Mouse (Mus musculus): ENCODE measurements around the gene Tmem131.

Gene Tmem131

DNA sequence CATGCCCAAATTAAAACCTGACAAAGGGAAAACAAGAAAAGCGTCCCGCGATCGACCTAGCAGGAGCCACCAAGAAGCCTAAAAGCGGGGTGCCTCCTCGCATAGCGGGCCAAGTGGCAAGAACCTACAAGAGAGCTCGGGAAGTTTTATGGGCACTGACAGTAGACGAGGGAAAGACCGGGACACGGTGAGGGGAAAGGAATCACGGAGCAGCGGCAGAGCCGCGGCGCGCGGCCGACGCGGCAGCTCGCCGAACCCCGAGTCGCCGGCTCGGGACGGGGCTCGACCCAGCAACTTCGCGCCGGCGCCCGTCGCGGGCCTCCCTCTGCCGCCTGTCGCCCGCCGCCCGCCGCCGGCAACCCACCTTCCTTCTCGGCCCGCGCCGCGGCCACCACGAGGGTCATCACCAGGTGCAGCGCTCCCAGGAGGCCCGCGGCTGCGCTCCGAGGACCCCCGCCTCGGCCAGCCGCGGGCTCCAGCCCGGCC, 4.6 kb downstream of the Tmem131 start:
- no peak for DNase-seq (ENCODE audit: low read depth, low spot score)

DNA sequence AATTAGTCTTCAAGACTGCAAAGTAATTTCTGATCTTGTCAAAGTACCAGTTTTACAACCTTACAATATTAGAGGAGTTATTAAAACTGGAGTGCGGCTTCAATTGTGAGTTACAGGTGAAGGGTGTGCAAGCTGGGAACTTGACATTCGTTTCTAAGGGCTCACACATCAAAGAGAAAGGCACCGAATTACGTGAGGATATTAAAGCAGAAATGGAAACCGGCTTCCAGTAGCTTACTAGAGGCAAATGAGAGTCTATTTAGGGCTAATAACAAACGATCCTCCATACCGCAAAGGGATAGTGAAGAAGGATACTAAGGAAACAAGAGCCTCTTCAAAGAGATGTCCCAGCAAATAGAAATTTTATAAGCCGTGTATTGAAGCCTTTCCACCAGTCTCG, 5.1 kb downstream of the Tmem131 start:
- DNase-seq (ENCODE audit: low read depth, low spot score), result no peak

DNA sequence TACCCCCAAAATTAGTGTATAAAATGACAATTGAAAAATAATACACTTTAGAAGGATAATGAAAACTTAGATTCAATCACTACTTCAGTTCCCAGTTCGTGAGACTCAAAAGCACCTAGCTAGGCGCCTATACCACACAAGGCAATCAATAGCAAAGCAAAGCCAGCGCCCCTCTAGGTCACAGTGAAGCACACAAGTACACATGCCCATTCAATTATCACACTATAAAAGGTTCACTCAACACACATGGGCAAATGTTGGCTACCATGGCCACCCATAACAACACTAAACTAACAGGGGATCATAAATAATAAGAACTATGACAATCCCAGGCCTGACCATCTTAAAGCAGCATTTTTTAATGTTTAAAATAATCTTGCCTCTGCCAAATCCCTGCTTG, 5.8 kb downstream of the Tmem131 start:
- peak; percentile 53 for DNase-seq (ENCODE audit: low read depth, low spot score)

DNA sequence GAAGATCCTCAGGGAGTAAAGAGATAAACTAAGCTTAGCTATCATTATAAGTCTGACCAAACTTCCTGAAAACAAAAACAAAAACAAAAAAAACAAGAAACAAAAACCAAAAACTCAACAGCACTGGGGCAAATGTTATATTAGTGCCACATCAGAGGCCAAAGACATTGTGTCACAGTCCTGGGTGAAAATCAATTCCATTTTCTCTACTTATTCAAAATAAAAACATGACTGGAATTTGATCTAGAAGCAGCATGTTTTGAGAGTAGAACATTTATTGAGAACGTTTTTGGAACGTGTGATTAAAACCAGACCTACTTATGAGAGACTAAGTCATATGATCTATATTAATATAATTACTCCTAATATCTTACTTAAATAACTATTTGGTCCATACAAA, 6.5 kb downstream of the Tmem131 start:
- DNase-seq (ENCODE audit: low read depth, low spot score), result no peak

DNA sequence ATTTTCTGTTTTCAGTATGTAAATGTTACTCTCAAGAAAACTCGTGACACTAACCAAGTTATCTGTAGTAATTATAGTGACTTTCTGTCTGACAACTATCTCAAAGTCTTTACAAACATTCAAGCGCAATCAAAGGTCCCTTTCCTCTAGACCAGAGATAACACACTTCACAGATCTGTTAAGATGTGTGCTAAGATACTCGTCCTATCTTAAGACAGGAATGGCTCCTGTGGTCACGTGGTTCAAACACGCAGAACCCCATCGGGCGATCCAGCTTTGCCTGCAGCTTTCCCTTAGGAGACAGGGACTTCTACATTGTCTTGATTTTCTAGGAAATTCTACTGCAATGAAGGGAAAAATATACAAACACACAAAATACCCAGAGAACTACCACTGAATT, 6.9 kb downstream of the Tmem131 start:
- DNase-seq (ENCODE audit: low read depth, low spot score), result no peak

DNA sequence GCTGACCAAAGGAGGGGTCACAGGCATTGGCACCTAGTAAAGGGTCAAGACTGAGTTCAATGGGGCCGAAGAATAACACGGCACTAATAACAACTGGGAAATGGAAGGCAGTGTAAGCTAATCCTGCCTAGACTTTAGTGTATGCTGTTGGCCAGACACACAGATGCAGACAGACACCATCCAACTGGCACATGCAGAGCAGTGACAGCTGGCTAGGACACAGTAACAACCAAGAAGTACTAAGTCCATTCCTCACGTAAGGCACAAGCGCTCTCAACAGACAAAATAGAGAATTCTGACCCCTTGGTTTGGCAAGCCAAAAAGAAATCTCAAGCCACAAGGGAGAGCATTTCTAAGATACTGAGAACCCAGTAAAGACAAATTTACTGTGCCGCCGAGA, 8.7 kb downstream of the Tmem131 start:
- DNase-seq (ENCODE audit: low read depth, low spot score), result no peak

DNA sequence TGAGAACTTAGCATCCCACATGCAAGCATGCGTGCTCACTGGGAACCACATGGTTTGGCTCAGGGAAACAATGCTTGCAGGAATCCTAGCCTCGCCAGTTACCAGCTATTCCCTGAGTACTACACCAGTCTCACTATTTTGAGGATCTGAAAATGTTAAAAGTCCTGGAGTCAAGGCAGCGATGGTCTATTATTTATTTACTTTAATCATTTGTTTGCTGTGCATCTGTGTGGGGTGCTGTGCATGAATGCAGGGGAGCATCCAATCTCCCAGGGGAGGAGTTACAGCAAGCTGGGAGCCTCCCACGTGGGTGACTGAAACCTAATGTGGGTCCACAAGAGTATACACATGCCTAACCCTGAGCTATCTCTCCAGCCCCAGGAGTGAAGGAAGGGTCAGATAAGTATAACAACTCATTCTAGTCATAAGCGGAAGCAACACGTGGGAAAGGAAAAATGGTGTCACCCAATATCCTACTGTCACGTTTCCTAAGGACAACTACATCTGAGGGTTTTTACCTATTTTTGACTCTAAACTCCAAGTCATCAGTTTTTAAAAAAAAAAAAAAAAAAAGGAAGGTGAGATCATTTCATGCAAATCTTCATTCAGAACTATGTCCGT, 9.4 kb downstream of the Tmem131 start:
- no peak for DNase-seq (ENCODE audit: low read depth, low spot score)

DNA sequence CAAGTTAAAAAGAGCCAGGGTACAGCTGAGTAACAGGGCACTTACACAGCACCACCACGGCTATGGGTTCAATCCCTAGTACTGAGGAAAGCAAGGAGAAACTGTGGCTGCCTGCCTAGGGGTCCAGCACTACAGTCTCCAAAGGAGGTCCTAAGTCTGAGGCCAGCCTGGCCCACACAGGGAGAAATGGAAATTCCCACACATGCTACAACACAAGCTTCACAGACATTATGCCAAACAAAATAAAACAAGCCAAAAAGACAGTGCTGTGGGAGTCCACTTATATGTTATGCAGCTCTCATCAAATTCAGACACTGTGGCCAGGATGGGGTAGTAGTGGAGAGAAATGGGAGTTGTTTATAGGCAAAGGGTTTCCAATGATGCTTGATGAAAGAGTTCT, 11.2 kb downstream of the Tmem131 start:
- no peak for DNase-seq (ENCODE audit: low read depth, low spot score)

DNA sequence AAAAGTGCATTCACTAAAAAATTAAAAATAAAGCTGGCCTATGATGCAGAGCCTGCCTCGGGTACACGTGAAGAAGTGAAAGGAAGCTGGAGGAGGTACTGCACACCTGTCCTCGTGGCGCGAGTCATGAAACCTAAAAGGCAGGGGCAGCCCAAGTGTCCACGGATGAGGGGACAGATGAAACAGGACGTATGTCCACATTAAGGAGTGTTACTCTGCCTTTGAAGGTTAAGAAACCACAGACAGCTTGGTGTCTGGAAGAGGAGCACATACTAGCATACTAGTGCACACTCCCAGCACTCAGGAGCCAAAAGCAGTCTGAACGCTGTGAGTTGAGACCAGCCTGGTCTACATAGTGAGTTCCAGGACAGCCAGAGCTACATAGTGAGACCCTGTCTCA, 12.6 kb downstream of the Tmem131 start:
- DNase-seq (ENCODE audit: low read depth, low spot score), result no peak

DNA sequence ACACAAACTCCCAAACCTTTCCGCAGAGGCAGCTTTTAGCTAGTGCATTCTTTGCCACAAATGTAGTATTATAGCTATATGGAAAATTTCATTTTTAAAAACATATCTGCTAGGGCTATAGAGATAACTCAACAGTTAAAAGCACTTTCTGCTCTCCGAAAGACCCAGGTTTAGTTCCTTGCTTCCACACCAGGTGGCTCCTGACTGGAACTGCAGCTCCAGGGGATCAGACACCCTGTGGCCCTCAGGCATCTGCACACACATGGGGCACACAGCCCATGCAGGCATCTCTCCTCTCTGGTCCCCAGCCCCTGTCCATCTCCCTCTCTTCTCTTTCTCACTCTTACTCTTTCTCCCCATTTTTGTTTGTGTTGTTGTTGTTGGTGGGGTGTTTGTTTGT, 13.5 kb downstream of the Tmem131 start:
- no peak for DNase-seq (ENCODE audit: low read depth, low spot score)

DNA sequence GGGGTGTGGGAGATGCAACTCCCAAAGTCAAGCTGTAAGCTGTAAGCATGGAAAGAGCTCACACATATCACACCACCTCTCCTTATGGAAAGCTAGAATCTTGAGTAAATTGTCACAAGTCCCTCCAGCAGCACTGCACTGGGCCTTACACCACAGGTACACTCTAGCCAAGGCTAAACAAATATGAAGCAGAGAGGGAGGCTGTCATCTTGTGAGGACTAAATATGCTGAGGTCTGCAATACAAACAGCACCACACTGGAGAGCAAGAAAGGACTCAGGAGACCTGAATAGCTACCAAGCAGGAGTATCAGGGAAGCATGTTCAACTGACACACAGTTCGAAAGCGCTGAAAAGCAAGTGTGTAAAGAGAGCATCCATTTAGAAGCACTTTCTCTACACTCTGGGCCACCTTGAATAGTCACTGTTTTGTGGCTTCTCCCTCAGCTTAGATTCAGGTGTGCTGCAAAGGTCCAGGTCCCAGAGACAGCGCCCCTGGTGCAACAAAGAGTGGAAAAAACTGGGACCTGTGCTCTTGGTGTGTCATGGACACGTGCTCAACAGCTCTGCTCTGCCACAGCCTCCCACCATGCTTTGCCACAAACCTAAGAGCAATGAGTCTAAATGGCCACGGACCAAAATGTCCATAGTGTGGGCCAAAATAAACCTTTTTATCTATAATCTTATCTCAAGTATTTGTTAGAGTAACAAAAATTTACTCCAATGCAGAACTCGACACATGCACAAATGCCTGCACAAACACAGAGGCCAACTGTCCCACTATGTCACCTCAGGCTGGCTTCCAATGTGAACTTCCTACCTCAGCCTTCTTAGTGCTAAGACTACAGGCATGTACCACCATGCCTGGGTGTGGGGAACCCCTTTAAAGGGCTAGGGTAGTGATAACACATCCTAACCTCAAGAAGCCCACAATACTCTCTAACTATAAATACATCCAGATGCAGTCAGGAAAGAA, 14.8 kb downstream of the Tmem131 start:
- no peak for DNase-seq (ENCODE audit: low read depth, low spot score)

DNA sequence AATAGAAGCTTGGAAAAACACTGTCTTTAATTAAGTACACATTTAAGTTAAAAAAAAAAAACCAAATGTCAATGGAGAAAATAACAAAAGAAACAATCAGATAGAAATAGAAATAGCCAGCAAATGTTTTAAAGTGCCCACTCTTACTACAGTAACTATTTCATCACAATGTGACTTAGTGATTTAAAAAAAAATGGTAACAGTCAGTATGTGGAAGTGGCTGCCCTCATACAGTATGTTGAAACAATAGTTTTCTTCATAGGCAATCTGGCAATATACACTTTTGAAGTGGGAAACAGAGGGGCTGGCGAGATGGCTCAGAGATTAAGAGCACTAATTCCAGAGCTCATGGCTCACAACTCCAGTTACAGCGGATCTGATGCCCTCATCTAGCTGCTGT, 15.9 kb downstream of the Tmem131 start:
- no peak for DNase-seq (ENCODE audit: low read depth, low spot score)

DNA sequence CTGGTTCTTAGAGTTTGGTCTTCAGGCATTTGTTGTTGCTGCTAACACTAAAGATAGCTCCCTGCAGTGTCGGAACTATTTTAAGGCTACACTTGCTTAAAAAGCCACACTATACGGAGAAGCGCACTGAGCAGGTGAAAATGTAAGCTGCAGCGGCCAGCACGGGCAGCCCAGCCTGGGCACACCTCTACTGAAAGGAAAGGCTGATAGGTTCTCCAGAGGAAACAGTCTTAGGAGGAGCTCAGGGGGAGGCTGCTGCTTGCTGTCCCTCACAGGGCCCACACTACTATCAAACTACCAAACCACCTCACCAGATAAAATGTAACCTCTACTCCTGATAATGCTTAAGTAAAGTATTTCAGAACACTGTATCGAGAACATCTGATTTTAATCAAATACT, 16.7 kb downstream of the Tmem131 start:
- no peak for DNase-seq (ENCODE audit: low read depth, low spot score)

DNA sequence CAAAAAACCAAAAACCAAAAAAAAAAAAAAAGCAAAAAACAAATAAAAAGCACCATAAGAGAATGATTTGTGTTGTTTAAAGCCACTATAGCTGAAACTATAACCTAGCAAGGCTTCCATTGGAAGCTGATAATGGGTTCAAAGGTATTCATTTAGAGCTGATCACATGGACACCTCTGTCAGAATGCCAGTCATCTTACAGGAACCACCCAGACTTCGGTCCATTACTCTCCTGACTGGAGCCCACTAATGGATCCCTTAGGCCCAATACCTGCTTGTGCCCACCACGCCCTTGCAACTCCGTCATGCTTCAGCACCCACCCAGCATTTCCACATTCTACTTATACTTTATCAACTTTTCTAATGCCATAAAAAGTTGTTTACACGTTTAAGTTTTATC, 17.2 kb downstream of the Tmem131 start:
- no peak for DNase-seq (ENCODE audit: low read depth, low spot score)

DNA sequence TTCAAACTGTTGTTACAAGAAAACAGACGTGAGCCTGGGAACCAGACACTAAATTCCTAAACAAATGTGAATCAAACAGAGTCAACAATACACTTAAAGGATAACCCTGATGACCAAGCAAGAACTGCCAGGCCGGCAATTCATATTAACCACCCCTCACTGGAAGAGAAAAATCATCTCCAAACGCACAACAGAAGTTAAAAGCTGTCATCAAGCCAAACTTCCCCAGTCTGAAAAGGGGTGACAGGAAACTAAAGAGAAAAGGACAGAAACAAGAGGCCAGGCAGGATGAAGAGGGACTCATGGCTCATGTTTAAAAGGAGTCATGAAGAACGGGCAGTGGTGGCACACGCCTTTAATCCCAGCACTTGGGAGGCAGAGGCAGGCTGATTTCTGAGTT, 17.7 kb downstream of the Tmem131 start:
- no peak for DNase-seq (ENCODE audit: low read depth, low spot score)

DNA sequence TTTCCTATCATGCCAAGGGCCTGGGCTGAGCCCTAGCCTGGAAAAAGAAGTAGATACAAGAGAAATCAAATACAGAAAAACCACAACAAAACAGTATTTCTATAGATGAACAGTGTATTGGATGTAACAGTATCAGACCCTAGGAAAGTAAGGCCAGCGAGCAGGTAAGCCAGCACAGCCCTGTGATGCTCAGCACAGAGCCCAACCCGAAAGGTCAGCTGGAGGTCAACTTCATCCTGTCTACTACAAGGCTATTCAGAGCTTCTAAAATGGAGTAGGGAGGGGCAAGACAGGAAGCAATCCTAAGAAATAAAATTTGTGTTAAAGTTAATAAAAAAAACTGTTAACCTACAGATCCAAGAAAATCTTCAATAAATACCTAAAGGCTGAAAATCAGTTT, 18.6 kb downstream of the Tmem131 start:
- no peak for DNase-seq (ENCODE audit: low read depth, low spot score)

DNA sequence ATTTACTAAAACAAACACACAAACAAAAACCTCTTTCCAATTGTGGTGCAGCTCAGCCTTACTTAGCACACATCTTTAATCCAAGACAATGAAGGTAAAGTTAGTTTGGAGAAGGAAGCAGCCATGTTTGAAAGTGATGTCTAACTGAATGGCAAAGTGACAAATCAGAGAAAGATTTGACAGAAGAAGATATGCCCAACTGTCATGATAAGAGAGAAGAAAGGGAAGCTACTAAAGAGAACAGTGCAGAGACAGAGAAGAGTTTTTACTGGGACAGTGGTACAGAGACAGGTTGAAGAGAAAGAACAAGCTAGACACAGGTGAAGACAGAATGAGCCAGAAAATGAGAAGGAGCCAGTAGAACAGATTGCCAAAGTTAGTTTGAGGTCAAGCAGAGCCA, 19.6 kb downstream of the Tmem131 start:
- DNase-seq (ENCODE audit: low read depth, low spot score), result no peak

DNA sequence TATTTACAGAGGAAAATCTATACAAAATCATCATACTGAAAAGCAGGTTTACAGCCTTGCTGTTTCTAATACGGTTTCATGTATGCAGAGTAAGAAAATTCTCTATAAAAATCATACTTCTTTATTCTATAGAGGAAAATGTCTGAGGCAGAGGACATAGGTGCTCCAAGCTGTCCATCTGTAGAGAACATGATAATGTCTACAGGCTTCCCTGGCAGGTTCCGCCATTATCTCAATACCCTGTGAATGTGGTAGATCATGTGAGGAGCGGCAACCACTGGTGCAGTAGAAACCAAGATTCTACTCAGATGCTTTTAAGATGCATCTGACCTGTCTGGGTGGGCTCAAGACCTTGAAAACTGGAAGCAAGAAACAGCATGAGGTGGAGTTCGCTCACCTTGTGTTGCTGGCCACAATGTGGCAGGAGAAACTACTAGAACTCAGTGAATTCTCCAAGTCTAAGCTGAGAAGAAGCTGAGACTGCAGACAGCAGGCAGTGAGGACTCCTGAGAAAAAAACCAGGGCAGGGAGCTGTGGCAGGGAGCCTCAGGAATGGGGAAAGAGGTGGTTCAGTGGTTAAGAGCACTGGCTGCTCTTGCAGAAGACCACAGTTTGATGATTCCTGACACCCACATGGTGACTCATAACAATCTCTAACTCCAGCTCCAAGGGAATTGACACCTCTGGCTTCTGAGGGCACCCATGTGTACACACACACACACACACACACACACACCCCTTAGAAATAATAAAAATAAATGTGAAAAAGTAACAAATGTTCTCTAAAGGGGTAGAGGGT, 20.6 kb downstream of the Tmem131 start:
- peak; percentile 58 for DNase-seq (ENCODE audit: low read depth, low spot score)

DNA sequence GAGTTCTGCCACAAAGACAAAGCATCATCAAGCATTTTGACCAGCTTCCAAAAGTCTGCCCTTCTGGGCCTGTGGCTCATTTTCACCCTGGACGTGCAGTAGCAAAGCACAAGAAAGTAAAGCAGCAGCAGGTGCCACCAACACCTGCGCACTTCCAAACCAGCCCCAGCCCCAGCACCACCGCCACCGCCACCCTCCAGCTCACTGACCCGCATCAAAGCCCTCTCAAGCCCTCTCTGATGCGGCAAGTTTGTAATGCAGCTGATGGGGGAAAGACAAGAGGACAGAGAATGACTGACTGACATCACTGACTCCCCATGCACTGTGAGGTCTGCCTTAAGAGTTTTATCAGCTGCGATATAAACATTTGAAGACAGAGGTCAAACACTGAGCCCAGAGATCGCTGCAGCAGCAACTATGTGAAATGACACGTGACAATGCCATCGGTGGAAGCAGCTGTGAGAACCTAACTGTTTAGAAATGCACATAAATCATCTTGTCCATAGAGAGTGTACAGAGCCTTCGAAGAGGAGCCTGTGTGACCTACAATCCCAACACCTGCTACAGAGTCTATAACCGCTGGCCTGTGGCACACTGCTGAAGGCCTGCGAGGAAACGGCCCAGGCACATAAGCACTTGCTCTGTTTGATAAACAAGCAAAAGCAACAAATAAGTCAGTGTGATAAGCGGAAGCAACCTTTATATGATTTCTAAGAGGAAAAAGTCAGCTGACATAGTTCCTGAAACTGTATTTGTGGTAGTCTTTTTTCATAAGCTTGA, 21.7 kb downstream of the Tmem131 start:
- DNase-seq (ENCODE audit: low read depth, low spot score), result no peak

DNA sequence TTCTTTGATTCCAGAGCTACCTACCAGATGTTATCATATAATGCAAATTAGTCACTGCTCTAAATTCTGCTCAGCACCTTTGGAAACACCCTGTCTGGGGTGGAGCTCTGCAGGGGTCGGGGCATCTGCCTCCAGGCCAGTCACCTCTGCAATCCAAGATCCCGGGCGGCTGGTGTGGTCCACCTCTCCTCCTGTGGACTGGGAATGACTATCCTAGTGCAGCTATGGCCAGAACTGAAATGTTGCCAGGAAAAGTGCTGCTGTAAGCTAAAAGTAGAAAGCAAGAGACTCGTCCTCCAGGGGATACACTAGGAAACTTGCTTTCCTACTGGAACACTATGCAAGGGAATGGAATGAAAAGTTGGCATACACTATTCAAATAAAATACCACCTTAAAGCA, 22.7 kb downstream of the Tmem131 start:
- DNase-seq (ENCODE audit: low read depth, low spot score), result peak; percentile 73

DNA sequence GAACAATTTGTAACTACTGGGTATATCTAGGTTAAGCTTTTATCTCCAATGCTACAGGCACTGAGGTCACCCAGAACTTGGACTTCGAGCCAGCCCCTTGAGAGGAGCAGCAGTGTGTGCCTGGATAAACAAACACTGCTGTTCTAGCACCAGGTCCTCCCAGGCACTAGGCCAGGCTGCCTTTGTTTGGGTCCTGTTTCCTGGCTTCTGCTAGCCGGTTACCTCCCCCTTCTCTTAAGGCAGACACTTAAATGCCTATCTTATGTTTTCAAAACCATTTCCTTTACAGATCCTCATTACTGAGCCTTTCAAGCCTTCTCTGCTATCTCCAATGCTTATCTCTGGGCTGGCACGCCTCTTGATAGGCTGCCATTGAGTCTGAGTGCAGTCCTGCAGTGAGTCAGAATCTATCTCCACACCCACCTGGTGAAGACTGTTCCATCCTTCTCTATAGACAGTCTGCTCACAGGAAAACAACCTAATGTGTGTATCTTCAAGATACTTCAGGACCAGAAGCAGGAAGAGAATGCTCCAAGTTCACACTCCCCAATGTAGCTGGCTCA, 23.2 kb downstream of the Tmem131 start:
- DNase-seq (ENCODE audit: low read depth, low spot score), result peak; percentile 62

All from 3T3-L1 (cell line).